Mouse (Mus musculus) frontal cortex, adult (tissue): ENCODE results near the gene Tti1.
A peak's percentile ranks its signal among the peaks of the same experiment; 100 is the strongest.

Experiments
- ATAC-seq: cut with Nextera tagmentation; 2 replicates; pipeline ENCODE4 v1.9.2; 2017; ENCODE audit warnings: mild to moderate bottlenecking, moderate library complexity, mixed read lengths; ENCODE audit not compliant: low TSS enrichment

Tti1 gene

GRCm38 (mm10) chr2:157974604-157975501 is 53.4 kb downstream of the Tti1 start:
- no peak for ATAC-seq

- ATAC-seq: no peak
Measured at GRCm38 (mm10) chr2:157970669-157971068, 57.6 kb downstream of the Tti1 start.

- ATAC-seq: no peak
Measured at GRCm38 (mm10) chr2:157970124-157970523, 58.1 kb downstream of the Tti1 start.

- ATAC-seq: no peak
Measured at GRCm38 (mm10) chr2:157967856-157968255, 60.4 kb downstream of the Tti1 start.

- ATAC-seq: no peak
Measured at GRCm38 (mm10) chr2:157957707-157958108, 70.5 kb downstream of the Tti1 start.

GRCm38 (mm10) chr2:157953978-157954377 is 74.3 kb downstream of the Tti1 start:
- no peak for ATAC-seq

GRCm38 (mm10) chr2:157944156-157944893 is 83.9 kb downstream of the Tti1 start:
- 0 out of 2 replicates have a peak, but pooled peaks have one; percentile 24 for ATAC-seq

GRCm38 (mm10) chr2:157943514-157944155 is 84.6 kb downstream of the Tti1 start:
- peak; percentile 71 for ATAC-seq

- ATAC-seq: no peak
Measured at GRCm38 (mm10) chr2:157940586-157941185, 87.5 kb downstream of the Tti1 start.

GRCm38 (mm10) chr2:157936676-157937075 is 91.6 kb downstream of the Tti1 start:
- ATAC-seq: no peak

- no peak for ATAC-seq
Measured at GRCm38 (mm10) chr2:157935444-157936171, 92.6 kb downstream of the Tti1 start.

- no peak for ATAC-seq
Measured at GRCm38 (mm10) chr2:157932655-157933054, 95.6 kb downstream of the Tti1 start.
